Mouse (Mus musculus): Measurements from ENCODE around the gene Pth1r. TPM values are rescaled to one million over a fixed set of nuclear protein-coding genes. Genes with fewer than 3 reads are reported as not detected.

Gene Pth1r
- total and polyA plus RNA-seq, 2 experiments: 7.4 to 28.1 TPM

DNA sequence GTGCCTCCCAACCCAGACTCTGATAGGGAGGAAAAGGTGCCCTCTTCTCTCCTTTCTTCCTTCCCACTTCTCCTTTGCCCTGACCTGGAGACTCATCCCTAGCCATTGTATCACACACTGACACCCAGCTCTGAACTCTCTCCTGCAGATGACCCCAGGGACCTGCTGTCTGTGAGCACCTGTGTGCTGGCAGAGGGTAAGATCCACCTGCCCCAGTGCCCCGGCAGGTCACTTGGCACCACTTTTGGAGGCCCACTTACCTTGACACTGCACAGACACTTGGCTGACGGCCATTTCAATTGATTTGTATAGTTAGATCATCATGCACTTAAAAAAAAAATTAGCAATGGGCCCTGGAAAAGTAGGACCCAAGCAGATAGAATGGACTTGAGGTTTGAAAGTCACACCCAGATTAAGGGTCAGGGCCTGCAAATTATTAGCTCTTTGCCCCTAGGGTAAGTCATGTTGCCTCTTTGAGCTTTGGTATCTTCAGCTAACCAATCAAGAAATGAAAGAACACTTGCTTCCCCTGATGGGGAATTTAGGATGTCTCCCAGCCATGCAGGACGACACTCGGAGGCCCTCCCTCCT is 51.7 kb downstream of the Pth1r start:
- Histone ChIP-seq H3K9ac (ENCODE audit: low read depth, low read length) (no peak overlapping the region), H3K36me3 (ENCODE audit: control insufficient read depth, insufficient read depth, low read length) (no peaks in the 10 kb centered on the region), H3K4me3 (ENCODE audit: insufficient read depth, low read depth, low read length) (no peak overlapping the region), H3K4me1 (ENCODE audit: control insufficient read depth, insufficient read depth, low read length) (peaks cover 17% of the 10 kb centered on the region), H3K27me3 (ENCODE audit: control insufficient read depth, insufficient read depth, low read length) (no peaks in the 10 kb centered on the region), H3K27ac (replicated peaks; ENCODE audit: insufficient read depth, low read depth, low read length) (no peak overlapping the region), H3K79me2 (ENCODE audit: control insufficient read depth, insufficient read depth, low read length) (peaks cover 10% of the 10 kb centered on the region; the same call in 1 of the 2 replicates)
- DNase-seq (ENCODE audit: extremely low read depth, low read depth, low spot score): peak; percentile 97
- TF ChIP-seq POLR2A (IDR thresholded peaks at IDR 0.05; ENCODE audit: extremely low read depth, insufficient read depth, low read length) (no peak), CTCF (IDR thresholded peaks at IDR 0.05; ENCODE audit: low read depth, low read length) (no peak)
- 26% methylated on average over 4 of the region's 4 CpGs for WGBS

DNA sequence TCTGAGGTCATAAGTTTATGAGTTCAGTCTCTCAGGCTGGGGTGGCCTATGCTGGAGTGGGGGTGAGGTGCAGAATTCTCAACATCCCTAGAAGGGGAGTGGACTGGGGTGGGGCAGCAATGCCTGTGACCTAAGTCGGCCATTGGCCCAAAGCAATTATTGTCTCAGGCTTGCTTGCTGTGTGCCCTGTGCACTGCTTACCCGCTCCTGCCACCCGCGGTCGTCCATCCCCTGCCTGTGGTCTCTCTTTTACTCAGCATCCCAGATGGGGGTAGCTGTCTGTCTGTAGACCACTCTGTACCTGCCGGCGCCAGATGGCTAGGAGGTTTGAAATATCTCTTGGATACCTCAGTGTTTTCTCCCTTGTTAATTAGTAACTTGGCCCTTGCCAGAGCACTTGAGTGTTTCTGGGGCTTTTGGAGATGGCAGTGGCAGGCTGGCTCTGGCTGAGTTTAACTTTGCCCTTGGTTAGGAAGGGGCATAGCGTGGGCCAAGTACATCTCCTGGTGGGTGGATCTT is 57.6 kb downstream of the Pth1r start:
- H3K36me3 ChIP-seq (ENCODE audit: control insufficient read depth, insufficient read depth, low read length): no peaks in the 10 kb centered on the region
- no peak for TF ChIP-seq POLR2A (IDR thresholded peaks at IDR 0.05; ENCODE audit: extremely low read depth, insufficient read depth, low read length)
- TF ChIP-seq CTCF (IDR thresholded peaks at IDR 0.05; ENCODE audit: low read depth, low read length): no peak
- no peaks in the 10 kb centered on the region for H3K27me3 ChIP-seq (ENCODE audit: control insufficient read depth, insufficient read depth, low read length)
- peak overlapping the region; percentile 37; the same call in 1 of the 2 replicates for H3K4me3 ChIP-seq (ENCODE audit: insufficient read depth, low read depth, low read length)
- H3K9ac ChIP-seq (ENCODE audit: low read depth, low read length): no peak overlapping the region
- peak; percentile 94 for DNase-seq (ENCODE audit: extremely low read depth, low read depth, low spot score)
- peaks cover 18% of the 10 kb centered on the region for H3K4me1 ChIP-seq (ENCODE audit: control insufficient read depth, insufficient read depth, low read length)
- H3K27ac ChIP-seq (replicated peaks; ENCODE audit: insufficient read depth, low read depth, low read length): peak overlapping the region; percentile 80
- peaks cover 28% of the 10 kb centered on the region; the same call in 1 of the 2 replicates for H3K79me2 ChIP-seq (ENCODE audit: control insufficient read depth, insufficient read depth, low read length)
- WGBS: 35% methylated on average over 8 of the region's 8 CpGs

DNA sequence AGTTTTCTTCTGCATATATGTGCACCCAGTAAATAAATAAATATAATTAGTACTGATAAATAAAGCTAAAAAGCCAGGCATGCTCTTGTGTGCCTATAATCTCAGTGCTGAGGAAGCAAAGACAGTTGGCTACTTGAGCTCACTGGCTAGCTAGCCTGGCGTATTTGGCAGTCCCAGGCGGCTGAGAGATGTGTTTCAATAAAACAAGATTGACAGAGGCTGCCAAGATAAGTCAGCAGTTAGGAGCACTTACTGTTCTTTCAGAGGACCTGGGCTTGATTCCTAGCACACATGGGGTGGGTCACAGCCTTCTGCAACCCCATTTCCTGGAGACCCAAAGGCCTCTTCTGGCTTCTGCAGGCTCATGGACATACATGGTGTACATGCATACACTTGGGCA is 59.1 kb downstream of the Pth1r start:
- Histone ChIP-seq H3K79me2 (ENCODE audit: control insufficient read depth, insufficient read depth, low read length) (peaks cover 40% of the 10 kb centered on the region; the same call in 1 of the 2 replicates), H3K27ac (replicated peaks; ENCODE audit: insufficient read depth, low read depth, low read length) (no peak overlapping the region), H3K9ac (ENCODE audit: low read depth, low read length) (no peak overlapping the region), H3K27me3 (ENCODE audit: control insufficient read depth, insufficient read depth, low read length) (no peaks in the 10 kb centered on the region), H3K36me3 (ENCODE audit: control insufficient read depth, insufficient read depth, low read length) (no peaks in the 10 kb centered on the region), H3K4me1 (ENCODE audit: control insufficient read depth, insufficient read depth, low read length) (peaks cover 25% of the 10 kb centered on the region), H3K4me3 (ENCODE audit: insufficient read depth, low read depth, low read length) (no peak overlapping the region)
- TF ChIP-seq POLR2A (IDR thresholded peaks at IDR 0.05; ENCODE audit: extremely low read depth, insufficient read depth, low read length) (no peak), CTCF (IDR thresholded peaks at IDR 0.05; ENCODE audit: low read depth, low read length) (no peak)
- WGBS: 37% methylated on average over 2 of the region's 2 CpGs
- DNase-seq (ENCODE audit: extremely low read depth, low read depth, low spot score): peak; percentile 77

DNA sequence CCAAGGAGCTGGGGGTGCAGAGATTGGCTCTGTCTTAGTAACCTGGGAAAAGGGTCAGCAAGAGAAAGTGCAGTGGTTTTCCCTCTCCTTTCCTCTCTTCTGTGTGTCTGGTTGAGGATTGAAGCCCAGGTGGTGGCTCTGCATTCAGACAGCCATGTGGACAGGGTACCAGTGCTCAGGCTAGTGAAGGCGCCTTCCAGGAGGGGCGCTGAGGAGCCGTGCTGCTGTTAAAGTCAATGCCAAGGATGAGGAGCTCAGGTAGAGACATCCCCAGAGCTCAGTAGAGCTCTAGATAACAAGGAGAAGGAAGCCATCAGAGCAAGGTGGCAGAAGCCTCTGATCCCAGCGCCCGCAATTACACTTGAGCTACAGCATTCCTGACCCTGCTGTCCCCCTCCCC is 59.9 kb downstream of the Pth1r start:
- H3K36me3 ChIP-seq (ENCODE audit: control insufficient read depth, insufficient read depth, low read length): no peaks in the 10 kb centered on the region
- TF ChIP-seq CTCF (IDR thresholded peaks at IDR 0.05; ENCODE audit: low read depth, low read length) (no peak), POLR2A (IDR thresholded peaks at IDR 0.05; ENCODE audit: extremely low read depth, insufficient read depth, low read length) (no peak)
- peaks cover 40% of the 10 kb centered on the region; the same call in 1 of the 2 replicates for H3K79me2 ChIP-seq (ENCODE audit: control insufficient read depth, insufficient read depth, low read length)
- DNase-seq (ENCODE audit: extremely low read depth, low read depth, low spot score): no peak
- H3K4me1 ChIP-seq (ENCODE audit: control insufficient read depth, insufficient read depth, low read length): peaks cover 31% of the 10 kb centered on the region
- H3K27me3 ChIP-seq (ENCODE audit: control insufficient read depth, insufficient read depth, low read length): no peaks in the 10 kb centered on the region
- H3K27ac ChIP-seq (replicated peaks; ENCODE audit: insufficient read depth, low read depth, low read length): no peak overlapping the region
- 88% methylated on average over 5 of the region's 5 CpGs for WGBS
- no peak overlapping the region for H3K9ac ChIP-seq (ENCODE audit: low read depth, low read length)
- H3K4me3 ChIP-seq (ENCODE audit: insufficient read depth, low read depth, low read length): no peak overlapping the region

DNA sequence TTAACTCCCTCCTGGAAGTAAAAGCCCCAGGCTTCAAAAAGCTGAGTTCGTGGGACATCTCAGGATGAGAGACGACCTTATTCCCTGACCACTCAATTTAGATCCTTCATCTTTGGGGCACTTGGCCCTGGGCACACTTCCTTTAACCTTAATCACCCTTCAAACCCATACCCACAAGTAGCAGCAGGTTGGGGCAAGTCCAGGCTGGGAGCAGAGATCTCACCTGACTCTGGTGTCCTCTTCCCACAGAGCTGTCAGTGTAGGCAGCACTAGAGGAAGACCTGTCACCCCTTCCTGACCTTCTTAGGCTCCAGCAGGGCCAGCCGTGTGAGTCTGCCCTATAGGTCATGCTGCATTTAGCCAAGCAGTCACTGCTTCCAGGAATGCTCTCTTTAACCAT is 60.5 kb downstream of the Pth1r start:
- Histone ChIP-seq H3K4me3 (ENCODE audit: insufficient read depth, low read depth, low read length) (no peak overlapping the region), H3K79me2 (ENCODE audit: control insufficient read depth, insufficient read depth, low read length) (peaks cover 40% of the 10 kb centered on the region; the same call in 1 of the 2 replicates), H3K36me3 (ENCODE audit: control insufficient read depth, insufficient read depth, low read length) (no peaks in the 10 kb centered on the region), H3K4me1 (ENCODE audit: control insufficient read depth, insufficient read depth, low read length) (peaks cover 36% of the 10 kb centered on the region), H3K27me3 (ENCODE audit: control insufficient read depth, insufficient read depth, low read length) (no peaks in the 10 kb centered on the region), H3K9ac (ENCODE audit: low read depth, low read length) (no peak overlapping the region), H3K27ac (replicated peaks; ENCODE audit: insufficient read depth, low read depth, low read length) (no peak overlapping the region)
- DNase-seq (ENCODE audit: extremely low read depth, low read depth, low spot score): no peak
- 70% methylated on average over 3 of the region's 3 CpGs for WGBS
- no peak for TF ChIP-seq CTCF (IDR thresholded peaks at IDR 0.05; ENCODE audit: low read depth, low read length)
- TF ChIP-seq POLR2A (IDR thresholded peaks at IDR 0.05; ENCODE audit: extremely low read depth, insufficient read depth, low read length): no peak

DNA sequence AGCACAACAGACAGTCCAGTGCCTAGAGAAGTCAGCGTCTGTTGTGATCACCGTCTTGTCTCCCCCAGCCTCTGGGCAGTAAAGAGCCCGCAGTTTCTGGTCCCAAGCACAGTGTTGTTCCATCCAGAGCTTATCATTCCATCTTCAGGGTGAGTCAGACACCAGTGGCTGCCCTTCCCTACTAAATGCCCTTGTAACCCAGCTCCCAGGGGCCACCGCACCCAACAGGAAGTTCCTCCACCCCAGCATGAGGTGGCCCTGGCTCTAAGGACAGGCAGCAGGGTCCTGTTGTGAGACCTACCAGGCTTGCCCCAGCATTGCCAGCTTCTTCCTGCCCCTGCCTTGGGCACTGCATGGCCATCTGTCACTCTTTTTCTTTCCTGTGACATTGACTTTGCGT is 61.4 kb downstream of the Pth1r start:
- DNase-seq (ENCODE audit: extremely low read depth, low read depth, low spot score): no peak
- H3K9ac ChIP-seq (ENCODE audit: low read depth, low read length): no peak overlapping the region
- peaks cover 39% of the 10 kb centered on the region; the same call in 1 of the 2 replicates for H3K79me2 ChIP-seq (ENCODE audit: control insufficient read depth, insufficient read depth, low read length)
- no peaks in the 10 kb centered on the region for H3K27me3 ChIP-seq (ENCODE audit: control insufficient read depth, insufficient read depth, low read length)
- TF ChIP-seq POLR2A (IDR thresholded peaks at IDR 0.05; ENCODE audit: extremely low read depth, insufficient read depth, low read length) (no peak), CTCF (IDR thresholded peaks at IDR 0.05; ENCODE audit: low read depth, low read length) (no peak)
- no peak overlapping the region for H3K27ac ChIP-seq (replicated peaks; ENCODE audit: insufficient read depth, low read depth, low read length)
- H3K4me1 ChIP-seq (ENCODE audit: control insufficient read depth, insufficient read depth, low read length): peaks cover 35% of the 10 kb centered on the region
- no peak overlapping the region for H3K4me3 ChIP-seq (ENCODE audit: insufficient read depth, low read depth, low read length)
- H3K36me3 ChIP-seq (ENCODE audit: control insufficient read depth, insufficient read depth, low read length): no peaks in the 10 kb centered on the region
- 84% methylated on average over 5 of the region's 5 CpGs for WGBS
